Mouse (Mus musculus) gastrocnemius, adult 2 months (tissue): ENCODE measurements around the gene Zfp202. TPM values are rescaled to one million over a fixed set of nuclear protein-coding genes. Genes with fewer than 3 reads are reported as not detected.
"Not testable (repeated sequence)": the region's sequence is repeated elsewhere in the genome, so short reads cannot be mapped to it uniquely, and the experiment has no call there.

Experiments used
- DNase-seq: peaks from one replicate; pipeline ENCODE4 v3.0.0; 2022
- H3K27ac ChIP-seq: fragments of 200-600 bp; 2 replicates; pipeline ENCODE4 v1.8.1; 2022; ENCODE audit warnings: mild to moderate bottlenecking
- H3K4me3 ChIP-seq: fragments of 200-600 bp; 2 replicates; pipeline ENCODE4 v1.8.1; 2022; ENCODE audit warnings: mild to moderate bottlenecking, moderate library complexity
- CTCF ChIP-seq: fragments of 200-600 bp; IDR thresholded peaks from 2 replicates; pipeline ENCODE4 v1.8.1; 2022; ENCODE audit warnings: antibody characterized with exemption, mild to moderate bottlenecking, moderate library complexity
- intact Hi-C: fragments of 180-260 bp; cut with DNase I; formaldehyde crosslinking; loops from one replicate; pipeline ENCODE4 v1.15.1; 2025
- long read RNA-seq, 2 experiments: library from polyadenylated mRNA; stranded (forward); transcript quantifications; one replicate each; pipeline ENCODE4 v2.0.0; 2021
- total RNA-seq, 2 experiments: library from RNA; stranded (reverse); gene quantifications; 2 replicates each; pipeline ENCODE4 v1.2.3; 2021

Zfp202 gene
- 1 to 10 TPM; 1.4 to 1.8 TPM for total RNA-seq
- long read RNA-seq, experiment 1, partial matches to known transcripts, result 2 of 8 reads
- long read RNA-seq, experiment 1, other reads (novel, unspliced or antisense), result 0 of 8 reads
- long read RNA-seq, experiment 2, partial matches to known transcripts, result 0 of 2 reads
- long read RNA-seq, experiment 2, other reads (novel, unspliced or antisense), result 0 of 2 reads

GRCm38 (mm10) chr9:40192098-40193038 lies at the start of gene Zfp202:
TSS of gene Zfp202 (plus strand) at chr9:40192316.
- Histone ChIP-seq H3K4me3 (peak within 1 kb of the TSS; percentile 89), H3K27ac (peak within 1 kb of the TSS; percentile 85)
- intact Hi-C loops, result no loop called here
- TF ChIP-seq CTCF, result peak; percentile 51
- peak; percentile 92 for DNase-seq

GRCm38 (mm10) chr9:40155118-40155644 lies 36.9 kb upstream of the Zfp202 start:
- intact Hi-C loops, result no loop called here
- Histone ChIP-seq H3K4me3 (no peak overlapping the region), H3K27ac (no peak overlapping the region)
- DNase-seq, result no peak
- TF ChIP-seq CTCF, result no peak

GRCm38 (mm10) chr9:40166446-40166845 lies 25.7 kb upstream of the Zfp202 start:
- H3K4me3 ChIP-seq, result no peak overlapping the region
- TF ChIP-seq CTCF, result no peak
- H3K27ac ChIP-seq, result no peak overlapping the region
- DNase-seq, result peak; percentile 19
- intact Hi-C loops, result no loop called here

GRCm38 (mm10) chr9:40177017-40177416 lies 15.1 kb upstream of the Zfp202 start:
- no peak overlapping the region for H3K4me3 ChIP-seq
- H3K27ac ChIP-seq, result no peak overlapping the region
- no peak for DNase-seq
- intact Hi-C loops, result no loop called here
- no peak for TF ChIP-seq CTCF

- no peak within 1 kb of the TSS for H3K27ac ChIP-seq
- H3K4me3 ChIP-seq, result no peak within 1 kb of the TSS
- DNase-seq, result no peak
- no peak for TF ChIP-seq CTCF
- intact Hi-C loops, result no loop called here
Measured at GRCm38 (mm10) chr9:40180620-40181019, 11.5 kb upstream of the Zfp202 start, which contains the start of gene Olfr986. TSS of gene Olfr986 (plus strand) at chr9:40180920.

GRCm38 (mm10) chr9:40185166-40185565 lies 7.0 kb upstream of the Zfp202 start:
- H3K4me3 ChIP-seq, DNase-seq, H3K27ac ChIP-seq, intact Hi-C loops: not testable (repeated sequence)

- intact Hi-C loops, result no loop called here
- no peak for TF ChIP-seq CTCF
- Histone ChIP-seq H3K4me3 (peak overlapping the region; percentile 89), H3K27ac (peak overlapping the region; percentile 85)
- no peak for DNase-seq
Measured at GRCm38 (mm10) chr9:40191086-40191876, 835 bp upstream of the Zfp202 start.

- peak; percentile 37 for DNase-seq
- intact Hi-C loops, result no loop called here
- Histone ChIP-seq H3K4me3 (no peak overlapping the region), H3K27ac (no peak overlapping the region)
- no peak for TF ChIP-seq CTCF
Measured at GRCm38 (mm10) chr9:40195981-40196380, 3.9 kb downstream of the Zfp202 start.

- intact Hi-C loops, result no loop called here
- DNase-seq, result no peak
- Histone ChIP-seq H3K4me3 (no peak overlapping the region), H3K27ac (no peak overlapping the region)
- no peak for TF ChIP-seq CTCF
Measured at GRCm38 (mm10) chr9:40206546-40206950, 14.4 kb downstream of the Zfp202 start.

- Histone ChIP-seq H3K4me3 (no peak overlapping the region), H3K27ac (no peak overlapping the region)
- no peak for TF ChIP-seq CTCF
- DNase-seq, result no peak
- intact Hi-C loops, result no loop called here
Measured at GRCm38 (mm10) chr9:40210744-40211143, 18.6 kb downstream of the Zfp202 start.

- intact Hi-C loops, result no loop called here
- Histone ChIP-seq H3K27ac (no peak overlapping the region), H3K4me3 (no peak overlapping the region)
- no peak for DNase-seq
- no peak for TF ChIP-seq CTCF
Measured at GRCm38 (mm10) chr9:40214058-40214457, 21.9 kb downstream of the Zfp202 start.

- H3K27ac ChIP-seq, result no peak overlapping the region
- no peak for DNase-seq
- no peak overlapping the region for H3K4me3 ChIP-seq
- intact Hi-C loops, result no loop called here
- TF ChIP-seq CTCF, result no peak
Measured at GRCm38 (mm10) chr9:40216651-40217050, 24.5 kb downstream of the Zfp202 start.
